Mouse (Mus musculus): ENCODE measurements around the gene Zfyve16.

DNA sequence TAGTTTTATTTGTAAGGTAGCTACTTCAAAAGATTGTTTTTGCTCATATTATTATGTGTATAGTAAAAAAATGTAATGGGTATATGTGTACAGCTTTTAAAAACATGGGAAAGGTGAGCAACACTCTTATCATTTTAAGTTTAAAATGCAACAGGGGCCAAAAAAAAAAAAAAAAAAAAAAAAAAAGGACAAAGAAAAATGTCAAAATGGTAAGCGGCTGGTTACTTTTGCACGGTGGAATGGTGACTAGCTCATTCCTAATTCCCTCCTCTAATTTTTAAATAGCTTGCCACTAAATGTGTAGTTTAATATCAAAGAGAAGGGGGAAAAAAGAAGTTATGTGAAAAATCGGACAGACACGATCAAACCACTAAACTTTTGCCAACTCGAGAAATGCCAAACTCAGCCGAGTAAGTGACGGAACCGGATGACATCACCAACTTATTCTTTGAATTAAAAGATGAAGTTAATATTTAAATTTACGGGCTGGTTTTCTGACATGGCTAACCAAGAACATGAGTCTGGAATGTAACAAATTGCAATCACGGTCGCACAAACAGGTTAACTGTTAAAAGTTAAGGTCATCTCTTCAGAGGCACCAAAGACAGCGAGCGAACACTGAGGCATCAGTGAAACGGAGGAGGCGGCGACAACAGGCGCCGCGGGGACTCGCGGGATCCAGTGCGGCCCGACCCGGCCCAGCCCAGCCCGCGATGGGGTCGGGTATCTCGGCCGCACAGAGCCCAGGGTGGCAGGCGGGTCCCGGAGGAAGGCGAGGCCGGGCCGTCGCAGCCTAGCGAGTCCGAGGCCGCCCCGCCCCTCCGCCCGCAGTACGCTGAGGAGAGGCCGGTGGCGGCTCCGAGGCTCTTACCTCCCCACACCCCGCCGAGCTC lies 594 bp downstream of the Zfyve16 start:
- TF ChIP-seq CTCF (IDR thresholded peaks at IDR 0.05; ENCODE audit: borderline replicate concordance, insufficient read depth, low read depth, low read length) (no peak), POLR2A (IDR thresholded peaks at IDR 0.05; ENCODE audit: borderline replicate concordance, insufficient read depth, low read length) (no peak)

All from cerebellum, adult 2 months (tissue).